Mouse (Mus musculus): Measurements from ENCODE around the gene Adgrg4.

Adgrg4 gene

DNA sequence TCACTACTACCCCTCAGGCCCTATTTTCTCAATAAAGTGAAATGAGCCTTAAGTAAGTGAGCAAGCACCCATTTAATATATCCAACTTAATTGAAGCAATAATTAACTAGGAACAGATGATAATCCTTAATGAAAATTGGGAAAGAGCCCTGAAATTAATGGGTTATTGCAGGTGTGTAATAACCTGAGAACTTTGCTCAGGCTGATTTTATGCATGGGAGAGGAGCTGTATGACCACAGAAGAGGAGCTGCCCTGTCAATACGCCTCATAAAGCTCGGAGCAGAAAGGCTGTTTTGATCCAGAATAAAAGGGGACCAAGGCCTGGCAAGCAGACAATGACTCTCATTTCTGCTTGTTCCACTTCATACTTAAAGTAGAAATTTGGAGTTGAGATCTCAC lies at the start of gene Adgrg4:
Gene Adgrg4, plus strand, starts transcription at position 301 of the 400 bp plus-strand sequence.
- no peak for DNase-seq (ENCODE audit: low spot score in 2 of 2)

DNA sequence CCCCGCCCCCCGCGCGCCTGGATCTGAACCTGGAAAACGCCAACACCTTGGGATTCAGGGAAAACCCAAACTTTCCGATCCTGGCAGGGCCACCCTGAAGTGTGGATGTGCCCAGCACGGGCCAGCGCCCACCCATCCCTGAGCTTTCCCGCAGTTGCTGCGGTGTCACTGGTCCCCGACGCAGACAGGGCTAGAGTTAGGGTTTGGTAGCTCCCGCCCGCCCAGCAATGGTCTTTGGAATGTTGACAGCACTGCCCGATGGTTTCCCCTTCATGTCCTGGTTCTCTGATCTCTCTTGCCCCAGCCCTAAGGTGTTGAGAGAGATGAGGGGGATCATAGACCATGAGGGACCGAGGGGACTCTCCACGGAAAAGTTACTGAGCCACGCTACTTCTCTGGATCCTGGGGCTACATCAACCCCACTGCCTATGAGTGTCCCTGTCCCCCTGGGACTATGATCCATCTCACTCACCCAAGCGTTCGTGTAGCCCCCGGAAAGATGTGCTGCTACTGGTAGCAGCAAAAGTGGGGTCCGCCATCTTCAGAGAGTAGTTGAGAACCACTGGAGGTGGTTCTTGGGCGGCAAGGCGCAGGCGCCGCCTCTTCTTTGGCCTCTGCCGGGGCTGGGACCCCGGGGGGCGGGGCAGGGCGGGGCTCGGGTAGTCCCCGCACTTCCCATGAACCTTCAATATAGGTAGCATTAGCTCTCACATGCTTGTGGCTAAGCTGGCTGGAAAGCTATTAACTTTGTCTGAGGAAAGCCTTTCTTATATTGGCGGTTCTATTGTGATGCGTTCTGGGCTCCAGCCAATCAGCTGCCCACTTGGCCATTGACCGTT lies 48.0 kb upstream of the Adgrg4 start, which contains the start of gene Map7d3:
Gene Map7d3, minus strand, starts transcription at position 562 of the 839 bp plus-strand sequence.
- no peak for DNase-seq (ENCODE audit: low spot score in 2 of 2)

DNA sequence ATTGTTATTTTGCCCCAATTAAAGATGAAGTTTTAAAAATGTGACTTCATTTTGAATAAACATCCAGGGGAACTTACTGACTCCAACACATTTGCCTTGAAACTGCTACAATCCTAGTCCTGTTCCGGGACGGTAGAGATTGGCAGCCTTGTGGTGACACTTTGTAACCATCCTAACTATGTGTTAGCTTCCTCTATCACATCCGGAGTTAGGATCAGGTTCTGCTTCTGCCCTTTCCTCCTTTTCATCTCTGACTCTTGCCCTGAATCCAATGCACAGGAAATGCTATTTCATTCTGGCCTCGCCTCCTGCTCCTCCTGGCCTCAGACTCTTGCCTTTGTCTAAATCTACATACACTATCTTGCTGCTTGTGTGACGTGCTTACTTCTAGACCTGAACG lies 42.5 kb upstream of the Adgrg4 start:
- no peak for DNase-seq (ENCODE audit: low spot score in 2 of 2)

DNA sequence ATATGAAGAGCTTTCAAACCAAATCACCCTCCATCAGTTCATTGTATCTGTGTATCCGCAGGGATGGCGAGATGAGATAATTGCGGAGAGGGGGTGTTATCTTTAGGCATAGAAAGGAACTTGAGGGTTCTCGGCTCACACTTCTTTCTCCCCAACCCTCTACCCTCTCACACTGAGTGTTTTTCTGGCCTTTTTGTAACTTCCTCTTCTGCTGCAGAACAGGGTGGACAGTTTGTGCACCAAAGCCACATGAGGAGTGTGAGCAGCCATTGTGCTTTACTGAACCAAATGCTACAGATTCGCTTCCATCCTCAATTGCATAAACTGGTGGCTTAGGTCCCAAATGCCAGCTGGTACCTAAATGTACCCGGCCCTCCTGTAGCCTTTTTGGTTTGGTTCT lies 34.1 kb upstream of the Adgrg4 start:
- no peak for DNase-seq (ENCODE audit: low spot score in 2 of 2)

DNA sequence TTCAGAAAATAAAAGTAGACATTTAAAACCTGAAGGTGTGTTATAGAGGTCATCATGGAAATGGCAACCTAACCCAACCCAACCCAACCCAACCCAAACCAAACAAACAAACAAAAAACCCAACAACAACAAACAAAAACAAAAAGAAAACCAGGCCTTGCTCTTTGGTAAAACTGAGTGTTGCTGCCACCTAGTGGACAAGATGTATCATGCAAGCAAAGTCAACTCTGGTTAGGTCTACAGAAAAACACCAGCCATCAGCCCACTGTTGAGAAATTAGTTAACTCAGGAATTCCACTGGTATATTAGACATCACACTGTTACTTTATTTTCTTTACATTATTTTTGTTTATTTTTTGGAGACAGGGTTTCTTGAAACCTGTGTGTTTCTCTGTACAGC lies 30.6 kb upstream of the Adgrg4 start:
- no peak for DNase-seq (ENCODE audit: low spot score in 2 of 2)

DNA sequence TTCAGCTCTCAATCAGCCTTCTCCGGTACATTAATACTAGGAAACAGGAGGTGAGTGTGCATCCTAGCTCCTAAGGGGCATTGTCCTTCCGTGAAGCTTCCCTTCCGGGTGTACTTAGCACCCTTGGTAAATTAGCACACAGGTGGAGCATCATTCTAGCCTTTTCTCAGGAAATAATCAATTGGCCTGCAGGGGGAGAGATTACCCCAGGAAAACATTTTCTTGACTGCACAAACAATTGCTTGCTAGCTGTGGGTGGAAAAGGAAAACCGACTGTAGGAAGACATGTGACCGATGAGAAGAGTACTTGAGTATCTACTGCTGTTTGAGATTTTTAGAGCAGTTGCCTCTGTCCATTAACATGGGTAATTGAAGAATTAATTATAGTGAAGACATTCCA lies 28.7 kb upstream of the Adgrg4 start:
- DNase-seq (ENCODE audit: low spot score in 2 of 2): no peak

DNA sequence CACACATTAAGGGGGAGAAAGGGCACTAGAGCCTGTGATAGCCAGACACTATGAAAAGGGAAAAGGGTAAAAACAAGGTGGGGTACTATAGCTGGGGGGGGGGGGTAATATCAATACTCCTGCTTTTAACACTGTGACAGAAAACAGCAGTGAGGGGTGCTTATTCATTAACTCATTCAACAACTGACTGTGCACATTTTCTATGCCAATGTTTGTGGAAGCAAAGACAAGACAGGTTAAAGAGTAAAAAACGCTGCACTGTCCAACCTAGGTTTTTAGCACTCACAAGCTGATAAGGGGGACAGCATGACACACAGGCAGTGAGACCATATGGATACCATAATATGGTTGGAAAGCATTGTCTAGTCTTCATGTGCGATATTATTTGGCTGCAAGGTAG lies 142.9 kb downstream of the Adgrg4 start:
- no peak for DNase-seq (ENCODE audit: low spot score in 2 of 2)

DNA sequence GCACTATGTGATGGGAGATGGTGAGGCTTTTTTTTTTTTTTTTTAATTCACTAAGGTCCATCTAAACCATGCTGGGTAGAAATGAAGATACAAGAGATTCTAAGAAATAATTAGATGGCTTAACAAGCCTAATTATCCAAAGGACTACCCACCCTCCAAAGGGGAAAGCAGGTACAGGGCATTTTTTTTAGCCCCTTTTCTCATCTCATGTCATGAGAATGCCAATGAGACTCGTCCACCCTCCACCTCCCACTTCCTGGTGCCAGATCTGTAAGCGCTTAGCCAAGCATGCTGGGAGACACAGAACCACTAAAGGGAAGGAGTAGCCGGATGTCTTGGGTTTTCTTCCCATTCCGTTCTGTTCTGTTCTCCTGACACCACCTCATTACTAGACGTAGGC lies 172.8 kb downstream of the Adgrg4 start, which contains the start of gene Brs3:
Gene Brs3, plus strand, starts transcription at position 301 of the 400 bp plus-strand sequence.
- no peak for DNase-seq (ENCODE audit: low spot score in 2 of 2)

DNA sequence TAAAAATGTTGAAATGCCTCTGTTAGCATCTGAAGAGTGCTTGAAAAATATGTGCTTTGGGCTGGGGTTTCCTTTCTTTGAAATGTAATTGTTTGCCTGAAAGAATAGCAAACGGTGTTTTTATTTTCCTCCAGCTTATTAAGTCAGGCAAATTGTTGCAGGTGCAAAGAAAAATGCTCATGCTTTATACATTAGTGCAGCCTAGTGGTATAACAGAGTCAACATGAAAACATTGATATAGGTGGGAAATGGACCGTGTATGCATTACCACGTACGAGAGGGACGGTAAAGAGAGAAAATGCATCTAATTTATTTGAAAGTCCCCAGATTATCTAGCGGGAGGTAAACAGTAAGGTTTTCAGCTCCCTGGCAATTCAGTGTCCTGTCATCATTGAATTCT lies 173.9 kb downstream of the Adgrg4 start:
- DNase-seq (ENCODE audit: low spot score in 2 of 2): no peak
